Comparison of ENCODE assay signal across 26 mouse cellular contexts in genomic region chrX:114963543-114963942, GRCm38 (mm10). TPM values are rescaled to one million over a fixed set of nuclear protein-coding genes. Genes with fewer than 3 reads are reported as not detected.
A peak's percentile ranks its signal among the peaks of the same experiment; 100 is the strongest.
DNase-seq lines count a peak whose midpoint lies in the region; ATAC-seq lines count a peak whose summit lies in the region.
"Had no signal": no experiment of that assay in that cellular context is flagged by ENCODE, and none has a peak within 500 bp of the region (broad histone marks: within the 10 kb centered on the region; RNA-seq: fewer than 3 reads in every experiment).

No protein-coding gene starts in this region.

- 25% methylated on average over 1 of the region's 1 CpGs for WGBS in heart, embryonic 15.5 days

- intact Hi-C loops in heart, postnatal 25 days (cut with DNase I), result no loop called here

- H3K27ac ChIP-seq in heart, embryonic 15.5 days, result no peak overlapping the region
- H3K27ac ChIP-seq: embryonic facial prominence, embryonic 10.5 days; embryonic facial prominence, embryonic 12.5 days; forebrain, embryonic 13.5 days; forebrain, embryonic 15.5 days had no signal

- ATAC-seq in heart, embryonic 15.5 days (replicated peaks; ENCODE audit: insufficient number of reproducible peaks, insufficient read depth, low FRiP score, low read depth), result 0 out of 2 replicates have a peak, but pooled peaks have one; percentile 22
- ATAC-seq: activated CD4-positive, CD25-positive, alpha-beta regulatory T cell, adult 4 months; forebrain, embryonic 13.5 days; forebrain, embryonic 15.5 days; forebrain, postnatal 0 days; Patski had no signal

- H3K4me2 ChIP-seq in heart, embryonic 15.5 days, result no peak overlapping the region
- H3K4me2 ChIP-seq: embryonic facial prominence, embryonic 12.5 days; forebrain, embryonic 13.5 days; forebrain, embryonic 15.5 days had no signal

- DNase-seq in heart, postnatal 25 days (ENCODE audit: low spot score), result no peak
- DNase-seq in 416B (ENCODE audit: low read depth), result peak; percentile 7
- peak; percentile 32 for DNase-seq in MEL-GATA-1-ER (ENCODE audit: extremely low read depth, low read depth)
- DNase-seq in urinary bladder, postnatal 14 days (ENCODE audit: low spot score), result no peak
- DNase-seq: adrenal gland, adult 8-10 months; adrenal gland, postnatal 14 days; adrenal gland, postnatal 36 days; cerebellum, adult 11-12 months; cerebellum, adult 2 months; cerebellum, adult 9-10 months; cerebellum, postnatal 10 days; cerebellum, postnatal 25 days; forebrain, postnatal 0 days had no signal

- no peak overlapping the region for H3K4me3 ChIP-seq in heart, embryonic 15.5 days
- H3K4me3 ChIP-seq: embryonic facial prominence, embryonic 10.5 days; embryonic facial prominence, embryonic 12.5 days; forebrain, embryonic 13.5 days; forebrain, embryonic 15.5 days had no signal

- H3K9me3 ChIP-seq in heart, embryonic 15.5 days (replicated peaks), result no peaks in the 10 kb centered on the region
- H3K9me3 ChIP-seq: embryonic facial prominence, embryonic 10.5 days; embryonic facial prominence, embryonic 12.5 days; forebrain, embryonic 13.5 days; forebrain, embryonic 15.5 days had no signal

- H3K4me1 ChIP-seq in heart, embryonic 15.5 days (replicated peaks), result no peaks in the 10 kb centered on the region
- H3K4me1 ChIP-seq: embryonic facial prominence, embryonic 10.5 days; embryonic facial prominence, embryonic 12.5 days; forebrain, embryonic 13.5 days; forebrain, embryonic 15.5 days had no signal

- no peaks in the 10 kb centered on the region for H3K36me3 ChIP-seq in heart, embryonic 15.5 days
- H3K36me3 ChIP-seq: embryonic facial prominence, embryonic 10.5 days; embryonic facial prominence, embryonic 12.5 days; forebrain, embryonic 15.5 days had no signal

- no peaks in the 10 kb centered on the region for H3K27me3 ChIP-seq in heart, embryonic 15.5 days
- H3K27me3 ChIP-seq: embryonic facial prominence, embryonic 12.5 days; forebrain, embryonic 13.5 days; forebrain, embryonic 15.5 days had no signal

- no peak overlapping the region for H3K9ac ChIP-seq in heart, embryonic 15.5 days
- H3K9ac ChIP-seq: embryonic facial prominence, embryonic 12.5 days; forebrain, embryonic 13.5 days; forebrain, embryonic 15.5 days; forebrain, postnatal 0 days had no signal

RNA-seq across cellular contexts. Expression of gene Ube2dnl2, which starts 56.2 kb away (rescaled TPM):
- polyA plus RNA-seq in heart, embryonic 15.5 days (2015; fragmentation: Nextera tagmentation; extraction: Ambion mirVana), result not detected in 2 replicates
- total RNA-seq in heart, postnatal 25 days (2021), result not detected
- total RNA-seq: adrenal gland, adult 18-20 months; adrenal gland, adult 8-10 months; adrenal gland, postnatal 14 days; adrenal gland, postnatal 36 days; ES-E14; forebrain, postnatal 0 days had no signal
- polyA plus RNA-seq: activated CD4-positive, CD25-positive, alpha-beta regulatory T cell, adult 4 months; C2C12; cerebellum, adult 2 months; cortical plate, adult 2 months; embryonic facial prominence, embryonic 10.5 days; embryonic facial prominence, embryonic 12.5 days; embryonic facial prominence, embryonic 14.5 days; forebrain, embryonic 11.5 days; forebrain, embryonic 13.5 days; forebrain, embryonic 15.5 days; forebrain, postnatal 0 days; Patski had no signal

RNA-seq across cellular contexts. Expression of gene Ube2dnl1, which starts 58.7 kb away (rescaled TPM):
- polyA plus RNA-seq in heart, embryonic 15.5 days (2015; fragmentation: Nextera tagmentation; extraction: Ambion mirVana), result not detected in 2 replicates
- not detected for total RNA-seq in heart, postnatal 25 days (2021)
- total RNA-seq: adrenal gland, adult 18-20 months; adrenal gland, adult 8-10 months; adrenal gland, postnatal 14 days; adrenal gland, postnatal 36 days; forebrain, postnatal 0 days had no signal
- polyA plus RNA-seq: activated CD4-positive, CD25-positive, alpha-beta regulatory T cell, adult 4 months; C2C12; cerebellum, adult 2 months; cortical plate, adult 2 months; embryonic facial prominence, embryonic 10.5 days; embryonic facial prominence, embryonic 12.5 days; embryonic facial prominence, embryonic 14.5 days; forebrain, embryonic 11.5 days; forebrain, embryonic 13.5 days; forebrain, embryonic 15.5 days; forebrain, postnatal 0 days; Patski had no signal

Comparison
In these comparisons a context has a peak if more than half of its experiments do, and no peak if none do; other contexts are left out.
1. DNase-seq: peak in 416B (single experiment) and MEL-GATA-1-ER (single experiment); none in heart, postnatal 25 days (single experiment) and urinary bladder, postnatal 14 days (single experiment).